Mouse (Mus musculus): ENCODE data around the gene Khdc4. TPM values are rescaled to one million over a fixed set of nuclear protein-coding genes. Genes with fewer than 3 reads are reported as not detected.

Khdc4 gene
- 58.9 and 78.2 TPM in 2 replicates for polyA plus RNA-seq (2012; rRNA removed)

- peak; percentile 88 for DNase-seq (ENCODE audit: low read depth)
Measured at GRCm38 (mm10) chr3:88684980-88685941, at the start of gene Khdc4. Khdc4 (plus strand) TSS chr3:88685803.

- no peak for DNase-seq (ENCODE audit: low read depth)
Measured at GRCm38 (mm10) chr3:88636555-88636986, 49.0 kb upstream of the Khdc4 start.

GRCm38 (mm10) chr3:88637134-88637533 lies 48.5 kb upstream of the Khdc4 start:
- no peak for DNase-seq (ENCODE audit: low read depth)

- no peak for DNase-seq (ENCODE audit: low read depth)
Measured at GRCm38 (mm10) chr3:88639239-88639638, 46.4 kb upstream of the Khdc4 start.

- no peak for DNase-seq (ENCODE audit: low read depth)
Measured at GRCm38 (mm10) chr3:88640676-88641075, 44.9 kb upstream of the Khdc4 start.

- no peak for DNase-seq (ENCODE audit: low read depth)
Measured at GRCm38 (mm10) chr3:88643078-88643477, 42.5 kb upstream of the Khdc4 start.

GRCm38 (mm10) chr3:88645937-88646336 lies 39.7 kb upstream of the Khdc4 start:
- DNase-seq (ENCODE audit: low read depth): no peak

- DNase-seq (ENCODE audit: low read depth): no peak
Measured at GRCm38 (mm10) chr3:88646426-88646995, 39.1 kb upstream of the Khdc4 start.

GRCm38 (mm10) chr3:88647076-88647475 lies 38.5 kb upstream of the Khdc4 start:
- no peak for DNase-seq (ENCODE audit: low read depth)

- DNase-seq (ENCODE audit: low read depth): no peak
Measured at GRCm38 (mm10) chr3:88647779-88648413, 37.7 kb upstream of the Khdc4 start.

- DNase-seq (ENCODE audit: low read depth): no peak
Measured at GRCm38 (mm10) chr3:88648452-88649168, 37.0 kb upstream of the Khdc4 start.

- DNase-seq (ENCODE audit: low read depth): no peak
Measured at GRCm38 (mm10) chr3:88649186-88649585, 36.4 kb upstream of the Khdc4 start.

- no peak for DNase-seq (ENCODE audit: low read depth)
Measured at GRCm38 (mm10) chr3:88649967-88650366, 35.6 kb upstream of the Khdc4 start.

- DNase-seq (ENCODE audit: low read depth): no peak
Measured at GRCm38 (mm10) chr3:88650713-88651504, 34.7 kb upstream of the Khdc4 start.

GRCm38 (mm10) chr3:88651669-88652618 lies 33.7 kb upstream of the Khdc4 start:
- no peak for DNase-seq (ENCODE audit: low read depth)

- no peak for DNase-seq (ENCODE audit: low read depth)
Measured at GRCm38 (mm10) chr3:88652846-88653515, 32.6 kb upstream of the Khdc4 start, which contains the start of gene Rxfp4. Rxfp4 (minus strand) TSS chr3:88653142.

GRCm38 (mm10) chr3:88653516-88654370 lies 31.9 kb upstream of the Khdc4 start:
- DNase-seq (ENCODE audit: low read depth): peak; percentile 94

- DNase-seq (ENCODE audit: low read depth): peak; percentile 60
Measured at GRCm38 (mm10) chr3:88654621-88655020, 31.0 kb upstream of the Khdc4 start.

All from gonadal fat pad, adult 2 months (tissue).